Mouse (Mus musculus) myocyte (in vitro differentiated cells): ENCODE data around the gene Psmb6.

Experiments
- CEBPB ChIP-seq: IDR thresholded peaks from 2 replicates; pipeline ENCODE4 v1.6.1; 2011; ENCODE audit warnings: mild to moderate bottlenecking, moderate library complexity; ENCODE audit not compliant: poor library complexity, insufficient read depth, severe bottlenecking
- E2F4 ChIP-seq: IDR thresholded peaks from one replicate; pipeline ENCODE4 v1.6.1; 2011; ENCODE audit warnings: mild to moderate bottlenecking, control low read depth, moderate library complexity; ENCODE audit not compliant: insufficient read depth
- MAX ChIP-seq: IDR thresholded peaks from one replicate; pipeline ENCODE4 v1.6.1; 2011; ENCODE audit warnings: low read depth, mild to moderate bottlenecking, control low read depth
- MYOD1 ChIP-seq, 3 experiments: IDR thresholded peaks; one replicate each; pipeline ENCODE4 v1.6.1; 2011; ENCODE audit warnings: control low read depth in 2 of 3, low read depth in 2 of 3, mild to moderate bottlenecking in 2 of 3, moderate library complexity in 1 of 3; ENCODE audit not compliant: insufficient read length in 2 of 3, control insufficient read depth in 1 of 3
- MYOG ChIP-seq, 3 experiments: IDR thresholded peaks; one replicate each; pipeline ENCODE4 v1.6.1; 2011; ENCODE audit warnings: control low read depth in 2 of 3, low read depth in 2 of 3, mild to moderate bottlenecking in 2 of 3; ENCODE audit not compliant: insufficient read length in 2 of 3, control insufficient read depth in 1 of 3, insufficient read depth in 1 of 3
- POLR2A ChIP-seq: IDR thresholded peaks from one replicate; pipeline ENCODE4 v1.6.1; 2011; ENCODE audit warnings: low read depth, mild to moderate bottlenecking, control low read depth, moderate library complexity; ENCODE audit not compliant: insufficient read length
- POLR2AphosphoS2 ChIP-seq: IDR thresholded peaks from one replicate; pipeline ENCODE4 v1.6.1; 2011; ENCODE audit warnings: low read depth, control low read depth; ENCODE audit not compliant: insufficient read length
- REST ChIP-seq: IDR thresholded peaks from one replicate; pipeline ENCODE4 v1.6.1; 2011; ENCODE audit warnings: mild to moderate bottlenecking, control low read depth, moderate library complexity; ENCODE audit not compliant: insufficient read depth, insufficient read length
- TCF12 ChIP-seq: IDR thresholded peaks from one replicate; pipeline ENCODE4 v1.6.1; 2011; ENCODE audit warnings: mild to moderate bottlenecking, control low read depth; ENCODE audit not compliant: poor library complexity, insufficient read depth, severe bottlenecking
- TCF3 ChIP-seq: IDR thresholded peaks from one replicate; pipeline ENCODE4 v1.6.1; 2011; ENCODE audit warnings: low read depth, control low read depth; ENCODE audit not compliant: insufficient read length
- USF1 ChIP-seq: IDR thresholded peaks from one replicate; pipeline ENCODE4 v1.6.1; 2011; ENCODE audit warnings: low read depth, mild to moderate bottlenecking, control low read depth, moderate library complexity

DNA sequence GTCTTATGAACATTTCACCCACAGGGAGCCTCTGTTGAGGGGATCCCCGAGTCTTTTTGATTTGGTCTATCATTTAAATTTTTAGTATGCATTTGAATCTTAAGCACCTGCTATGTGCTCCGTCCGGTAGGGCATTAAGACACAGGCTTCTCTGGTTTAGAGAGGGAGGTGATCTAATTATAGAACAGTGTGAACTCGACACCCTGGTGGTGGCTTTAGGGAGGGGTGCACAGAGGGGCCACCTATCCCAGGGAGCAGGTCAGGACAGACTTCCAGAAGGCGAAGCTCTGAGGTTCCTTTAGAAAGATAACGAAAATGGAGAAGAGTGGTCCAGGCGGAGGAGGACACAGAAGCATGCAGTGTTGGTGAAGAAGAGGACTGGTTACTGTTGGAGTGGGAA lies 19.3 kb downstream of the Psmb6 start:
- TF ChIP-seq MAX (no peak), CEBPB (no peak), REST (no peak), POLR2A (no peak), MYOG (IDR thresholded peaks at IDR 0.05; ENCODE audit: control insufficient read depth in 1 of 3, insufficient read depth in 1 of 3, insufficient read length in 2 of 3, low read depth in 2 of 3) (no peak), USF1 (no peak), POLR2AphosphoS2 (no peak), E2F4 (no peak), TCF3 (no peak), TCF12 (no peak), MYOD1 (IDR thresholded peaks at IDR 0.05; ENCODE audit: control insufficient read depth in 1 of 3, insufficient read length in 2 of 3, low read depth in 2 of 3) (no peak)
